Mouse (Mus musculus): ENCODE data around the gene Usp35. TPM values are rescaled to one million over a fixed set of nuclear protein-coding genes. Genes with fewer than 3 reads are reported as not detected.

The Usp35 gene
- total RNA-seq, 2 experiments from 2014 or later = 0.64 to 1.0 TPM

GRCm38 (mm10) chr7:97347464-97347863, 15.6 kb upstream of the Usp35 start:
- no peak for DNase-seq

GRCm38 (mm10) chr7:97346822-97347166, 15.0 kb upstream of the Usp35 start:
- DNase-seq = no peak
- intact Hi-C loops (cut with DNase I) = no loop called here

More at GRCm38 (mm10) chr7:97347464-97347863, 15.6 kb upstream of the Usp35 start:
- intact Hi-C loops (cut with DNase I) = no loop called here

DNA sequence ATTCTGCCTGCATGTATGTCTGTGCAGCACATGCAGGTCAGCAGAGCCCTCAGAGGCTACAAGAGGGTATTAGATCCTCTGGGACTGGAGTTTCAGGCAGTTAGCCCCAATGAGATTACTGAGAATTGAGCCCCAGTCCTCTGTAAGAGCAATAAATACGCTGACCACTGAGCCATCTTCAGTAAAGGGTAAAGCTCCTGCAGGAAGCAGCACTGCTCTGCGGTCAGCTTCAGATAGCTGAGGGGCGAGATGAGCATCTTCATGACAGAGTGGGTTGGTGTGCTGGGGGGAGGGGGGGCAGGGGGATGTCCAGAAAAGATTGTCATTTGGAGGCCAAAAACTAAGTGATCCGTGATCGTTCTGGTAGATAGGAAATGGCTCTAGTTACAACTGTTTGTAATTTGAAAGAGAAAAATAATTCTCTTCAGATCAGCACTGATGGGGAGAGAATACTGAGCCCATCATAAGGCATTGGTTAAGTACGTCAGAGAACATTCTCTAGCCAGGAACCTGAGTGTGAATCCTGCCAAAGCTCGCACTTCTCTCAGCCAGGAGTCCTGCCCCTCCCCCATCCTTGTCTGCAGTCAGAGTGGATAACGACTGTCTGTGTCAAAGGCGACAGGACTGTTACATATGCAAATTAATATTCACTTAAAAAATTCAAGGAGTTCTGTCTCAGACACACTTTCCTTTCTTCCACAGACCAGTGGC, 14.4 kb upstream of the Usp35 start:
- no peak for DNase-seq

DNA sequence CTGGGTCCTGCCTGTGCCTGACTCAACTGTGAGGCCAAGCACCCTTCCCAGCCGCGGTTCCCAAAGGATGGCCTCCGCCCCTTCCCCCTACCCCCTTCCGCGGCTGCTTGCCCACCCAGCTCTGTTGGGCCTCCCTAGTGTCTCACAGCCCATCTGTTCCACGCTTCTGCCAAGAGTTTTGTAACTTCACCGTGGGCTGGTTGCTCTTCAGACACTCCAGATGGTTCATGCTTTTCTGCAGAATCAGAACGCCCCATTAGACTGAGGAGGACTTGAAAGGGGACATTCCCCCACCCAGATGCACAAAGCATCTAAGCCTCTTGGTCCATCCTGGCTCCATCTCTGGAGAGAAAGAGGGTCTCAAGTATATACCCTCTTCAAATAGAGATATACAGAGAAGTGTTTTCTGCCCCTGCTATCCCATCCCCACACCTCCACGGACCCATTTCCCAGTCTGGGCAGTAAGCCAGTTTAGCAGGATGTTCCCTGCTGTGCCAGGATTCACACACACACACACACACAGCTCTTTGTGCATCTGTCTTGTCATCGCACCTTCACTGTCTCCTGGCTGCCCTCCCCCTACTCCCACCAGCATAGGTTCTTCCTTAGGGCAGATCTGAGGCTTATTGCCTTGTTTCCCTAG, 13.5 kb upstream of the Usp35 start:
- DNase-seq = peak; percentile 35 to 54
- intact Hi-C loops (cut with DNase I) = no loop called here

More for the DNA sequence above, 14.4 kb upstream of the Usp35 start:
- intact Hi-C loops (cut with DNase I) = no loop called here

GRCm38 (mm10) chr7:97344655-97345054, 12.8 kb upstream of the Usp35 start:
- intact Hi-C loops (cut with DNase I) = no loop called here
- no peak for DNase-seq

- no peak for DNase-seq
- intact Hi-C loops (cut with DNase I) = no loop called here
These were observed 11.1 kb upstream of the Usp35 start for GRCm38 (mm10) chr7:97342961-97343360.

GRCm38 (mm10) chr7:97340907-97341849, 9.4 kb upstream of the Usp35 start:
- intact Hi-C loops (cut with DNase I) = no loop called here

DNA sequence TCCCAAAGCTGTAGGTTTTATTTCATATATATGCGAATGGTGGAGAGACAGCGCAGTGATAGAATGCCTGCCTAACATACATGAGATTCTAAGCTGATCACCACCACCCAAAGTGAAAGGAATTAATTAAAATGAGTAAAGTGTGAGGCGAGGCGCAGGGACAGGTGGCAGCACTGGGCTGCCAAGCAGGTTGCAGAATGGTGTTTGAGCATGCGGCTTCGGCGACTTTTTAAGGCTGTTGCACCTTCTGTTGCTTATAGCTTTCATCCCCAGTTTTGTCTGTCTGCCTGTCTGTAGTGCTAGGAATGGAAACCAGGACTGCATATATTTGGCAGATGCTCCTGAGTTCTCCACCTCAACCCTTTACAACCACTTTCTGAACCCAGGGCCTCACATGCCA, 7.8 kb upstream of the Usp35 start:
- no peak for DNase-seq
- intact Hi-C loops (cut with DNase I) = no loop called here

More at GRCm38 (mm10) chr7:97340907-97341849, 9.4 kb upstream of the Usp35 start:
- DNase-seq = peak in 1 of 2 experiments; percentile 31

DNA sequence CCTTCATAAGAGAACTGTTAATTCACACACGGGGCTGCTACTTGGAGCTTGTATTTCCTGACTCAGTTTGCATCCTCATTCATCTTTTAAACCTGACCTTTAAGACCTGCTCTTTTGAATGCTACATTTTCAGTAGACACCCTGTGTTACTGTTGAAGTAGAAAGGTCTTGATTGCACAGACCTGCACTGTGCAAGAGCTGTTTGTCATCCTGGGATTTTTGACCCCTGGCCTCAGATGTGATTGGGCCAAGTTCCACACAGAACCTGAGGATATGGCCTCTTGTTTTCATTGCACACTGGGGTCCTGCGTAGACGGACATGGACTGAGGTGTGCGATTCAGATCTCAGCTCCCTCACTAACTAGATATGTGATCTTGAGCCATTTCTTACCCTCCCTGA, 6.8 kb upstream of the Usp35 start:
- DNase-seq = no peak
- intact Hi-C loops (cut with DNase I) = no loop called here

- intact Hi-C loops (cut with DNase I) = no loop called here
- DNase-seq = no peak
These were observed 4.9 kb upstream of the Usp35 start for GRCm38 (mm10) chr7:97336678-97337077.

DNA sequence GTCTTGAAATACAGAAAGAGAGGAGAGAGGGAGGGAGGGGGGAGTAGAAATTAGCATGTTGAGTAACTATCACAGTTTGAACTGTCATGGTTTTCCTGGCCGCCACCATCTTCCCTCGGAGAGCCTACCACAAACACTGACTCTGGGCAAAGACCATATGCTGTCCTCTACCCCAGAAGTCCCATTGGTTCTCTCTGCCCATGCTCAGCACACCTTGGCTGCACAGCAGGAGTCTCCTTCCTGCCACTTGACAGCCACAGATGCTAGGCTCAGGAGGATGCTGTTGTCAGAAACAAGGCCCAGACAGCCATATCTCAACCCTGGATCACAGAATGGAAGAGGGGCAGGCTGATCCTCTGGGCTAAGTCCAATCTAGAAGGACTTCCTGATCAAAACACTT, 2.6 kb upstream of the Usp35 start:
- DNase-seq = no peak
- intact Hi-C loops (cut with DNase I) = loop anchor here (5.0 kb wide), 2 partner anchors 38 to 148 kb away; partner anchors contain the start of genes Alg8 and Ints4

DNA sequence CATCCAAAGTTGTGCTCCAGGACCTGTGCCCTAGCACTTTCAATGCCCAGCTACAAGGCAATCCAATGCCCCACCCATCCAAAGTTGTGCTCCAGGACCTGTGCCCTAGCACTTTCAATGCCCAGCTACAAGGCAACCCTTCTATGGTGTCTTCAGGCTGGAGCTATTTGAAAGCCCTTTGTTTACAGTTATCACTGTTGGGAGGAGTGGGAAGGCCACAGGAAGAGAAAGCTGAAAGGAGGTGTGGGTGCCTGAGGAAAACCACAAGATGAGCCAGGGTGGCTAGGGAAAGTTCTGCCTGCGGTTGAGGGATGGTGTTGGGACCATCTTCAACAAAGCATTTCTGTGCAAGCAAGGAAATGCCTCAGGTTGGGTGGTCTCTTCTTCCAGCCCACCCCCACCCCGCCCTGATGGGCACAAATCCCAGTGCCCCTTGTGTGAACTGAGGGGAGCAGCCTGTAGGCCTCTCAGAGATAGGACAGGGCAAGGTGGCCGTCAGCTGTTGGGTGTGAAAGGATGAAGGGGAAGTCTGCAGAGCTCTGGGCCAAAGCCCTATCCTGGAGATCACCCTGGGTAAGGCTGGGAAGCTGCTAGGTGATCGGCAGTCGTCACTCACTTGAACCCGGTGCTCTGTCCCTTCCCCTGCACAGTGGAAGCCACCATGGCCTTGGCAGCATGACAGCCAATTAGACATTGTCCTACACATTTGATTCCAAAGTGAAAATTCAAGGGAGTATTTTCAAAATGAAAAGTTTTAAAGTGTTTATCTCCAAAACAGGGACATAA, 1.5 kb upstream of the Usp35 start:
- DNase-seq = no peak
- intact Hi-C loops (cut with DNase I) = loop anchor here (5.0 kb wide), 2 partner anchors 39 to 149 kb away; partner anchors contain the start of genes Alg8 and Ints4

DNA sequence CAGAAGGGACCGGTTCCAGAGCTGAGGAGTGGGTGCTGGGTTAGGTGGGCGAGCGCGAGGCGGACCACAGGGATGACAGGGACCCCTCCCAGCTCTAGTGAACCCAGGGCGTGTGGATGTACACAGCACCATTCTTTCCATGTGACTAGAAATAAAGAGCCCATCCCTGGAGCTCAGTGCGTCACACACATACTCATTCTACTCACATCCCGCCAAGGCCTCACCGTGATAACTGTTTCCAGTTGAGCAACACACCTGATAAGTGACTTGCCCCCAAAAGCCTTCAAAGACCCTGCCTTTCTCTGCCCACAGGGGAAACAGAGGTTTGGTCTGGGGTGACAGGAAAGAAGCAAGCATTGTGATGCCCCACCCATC, 834 bp upstream of the Usp35 start:
- intact Hi-C loops (cut with DNase I) = loop anchor here (5.0 kb wide), 2 partner anchors 40 to 150 kb away; partner anchors contain the start of genes Alg8 and Ints4
- no peak for DNase-seq

GRCm38 (mm10) chr7:97330931-97331645, 732 bp downstream of the Usp35 start:
- intact Hi-C loops (cut with DNase I) = loop anchor here (5.0 kb wide), 2 partner anchors 41 to 151 kb away; partner anchors contain the start of genes Alg8 and Ints4
- DNase-seq = no peak

GRCm38 (mm10) chr7:97329676-97330075, 2.1 kb downstream of the Usp35 start:
- DNase-seq = no peak
- intact Hi-C loops (cut with DNase I) = loop anchor here (5.0 kb wide), 2 partner anchors 43 to 153 kb away; partner anchors contain the start of genes Alg8 and Ints4

DNA sequence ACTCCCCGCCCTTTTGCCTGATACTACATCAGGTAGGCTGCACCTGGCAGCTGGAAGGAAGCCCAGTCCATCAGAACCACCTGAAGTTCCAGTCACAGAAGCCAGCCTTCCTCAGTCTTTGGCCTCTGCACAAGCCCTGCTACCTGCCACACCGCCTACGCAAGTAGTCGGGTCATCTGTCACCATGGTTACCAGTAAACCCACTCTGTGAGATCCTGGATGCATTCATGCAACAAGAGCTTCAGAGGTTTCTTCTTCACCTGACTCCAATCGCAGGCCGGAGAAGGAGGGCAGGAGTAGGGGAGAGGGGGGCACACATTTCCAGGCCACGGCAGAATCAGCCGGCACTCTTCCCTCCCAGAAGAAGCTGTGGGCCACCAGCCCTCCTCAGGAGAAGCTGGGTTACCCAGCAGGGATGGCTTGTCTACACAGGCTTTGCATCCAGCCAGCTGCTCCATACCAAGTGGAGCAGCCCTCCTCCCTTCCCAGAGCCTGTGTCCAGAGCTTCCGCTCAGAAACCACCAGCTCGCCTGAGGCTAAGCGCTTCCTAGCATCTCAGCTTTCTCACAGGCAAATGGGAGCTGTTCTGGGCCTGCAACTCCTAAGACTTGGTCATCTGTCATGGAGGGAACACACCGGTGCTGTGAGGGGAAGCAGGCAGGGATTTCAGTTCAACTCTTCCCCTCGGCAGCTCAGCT, 2.8 kb downstream of the Usp35 start:
- DNase-seq = no peak
- intact Hi-C loops (cut with DNase I) = no loop called here

DNA sequence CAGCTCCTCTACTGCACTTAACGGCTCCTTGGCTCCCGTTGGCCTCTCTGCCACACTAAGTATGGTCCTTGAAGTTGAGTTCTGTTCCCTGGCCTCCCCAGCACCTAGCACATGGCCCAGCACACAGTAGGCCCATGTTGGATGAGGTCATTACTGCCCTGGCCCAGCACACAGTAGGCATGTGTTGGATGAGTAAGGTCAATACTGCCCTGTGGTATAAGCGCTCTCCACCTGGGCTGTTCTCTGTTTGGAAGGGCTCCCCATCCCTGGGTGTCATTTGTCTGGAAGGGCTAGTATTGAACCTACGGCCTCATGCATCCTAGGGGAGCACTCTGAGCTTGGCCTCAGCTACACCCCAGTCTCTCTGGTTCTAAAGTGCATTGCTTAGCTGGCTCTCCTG, 4.4 kb downstream of the Usp35 start:
- intact Hi-C loops (cut with DNase I) = no loop called here
- DNase-seq = no peak

- intact Hi-C loops (cut with DNase I) = no loop called here
- DNase-seq = no peak
These were observed 6.4 kb downstream of the Usp35 start for GRCm38 (mm10) chr7:97325156-97325985.
